Mouse (Mus musculus) kidney, postnatal 4 days (tissue): Measurements from ENCODE around the gene Tbc1d22b.
"Not testable (repeated sequence)": the region's sequence is repeated elsewhere in the genome, so short reads cannot be mapped to it uniquely, and the experiment has no call there.

Experiments
- DNase-seq, 2 experiments: peaks; one replicate each; pipeline ENCODE4 v3.0.0; 2021; ENCODE audit warnings: mixed read lengths in 2 of 2

The Tbc1d22b gene

DNA sequence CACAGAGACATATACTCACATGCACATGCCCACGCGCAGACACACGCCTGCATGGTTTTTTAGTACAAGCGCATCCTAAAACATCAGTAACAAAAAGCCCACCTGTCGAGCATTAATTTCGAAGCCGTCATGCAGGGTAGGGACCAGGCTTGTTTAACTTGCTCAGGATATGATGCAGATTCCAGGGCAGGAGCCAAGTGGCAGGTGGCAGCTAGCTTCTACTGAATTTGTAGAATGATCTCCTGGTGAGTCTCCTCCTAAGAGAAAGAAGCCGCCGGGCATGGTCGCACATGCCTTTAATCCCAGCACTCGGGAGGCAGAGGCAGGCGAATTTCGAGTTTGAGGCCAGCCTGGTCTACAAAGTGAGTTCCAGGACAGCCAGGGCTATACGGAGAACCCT is 49.5 kb downstream of the Tbc1d22b start:
- no peak for DNase-seq

DNA sequence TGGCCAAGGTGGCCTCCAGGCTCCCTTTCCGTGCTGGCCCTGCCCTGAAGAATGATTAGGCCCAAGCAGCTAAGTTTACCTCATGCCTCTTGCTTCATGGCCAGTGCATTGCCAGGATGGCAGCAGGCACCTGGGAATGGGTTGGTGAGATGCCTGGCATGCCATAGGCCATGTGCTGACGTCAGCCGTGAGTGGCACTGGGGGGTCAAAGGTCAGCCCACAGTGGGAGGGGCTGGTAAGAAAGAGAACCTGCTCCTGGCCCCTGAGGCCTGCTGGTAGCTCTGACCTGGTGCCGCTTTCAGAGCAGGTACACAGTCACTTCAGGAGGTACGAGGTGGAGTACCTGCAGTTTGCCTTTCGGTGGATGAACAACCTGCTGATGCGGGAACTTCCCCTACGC is 50.0 kb downstream of the Tbc1d22b start:
- no peak for DNase-seq

DNA sequence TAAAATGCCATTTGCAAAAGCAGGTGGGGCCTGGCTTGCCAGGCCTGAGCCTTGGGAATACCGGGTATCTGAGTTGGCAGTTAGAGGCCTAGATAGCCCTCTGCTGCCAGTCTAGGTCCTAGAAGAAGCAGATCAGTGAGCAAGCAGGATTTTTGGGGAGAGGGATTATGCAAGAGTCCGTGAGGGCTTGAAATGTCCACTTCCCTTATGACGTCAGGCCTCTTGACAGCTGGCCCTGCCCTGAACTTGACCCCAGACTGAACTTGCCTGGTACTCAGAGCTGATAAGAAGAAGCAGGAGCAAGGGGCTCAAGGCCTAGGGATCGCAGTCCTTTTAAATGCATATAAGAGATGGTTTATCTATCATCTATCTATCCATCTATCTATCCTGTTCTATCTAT is 51.8 kb downstream of the Tbc1d22b start:
- no peak for DNase-seq

DNA sequence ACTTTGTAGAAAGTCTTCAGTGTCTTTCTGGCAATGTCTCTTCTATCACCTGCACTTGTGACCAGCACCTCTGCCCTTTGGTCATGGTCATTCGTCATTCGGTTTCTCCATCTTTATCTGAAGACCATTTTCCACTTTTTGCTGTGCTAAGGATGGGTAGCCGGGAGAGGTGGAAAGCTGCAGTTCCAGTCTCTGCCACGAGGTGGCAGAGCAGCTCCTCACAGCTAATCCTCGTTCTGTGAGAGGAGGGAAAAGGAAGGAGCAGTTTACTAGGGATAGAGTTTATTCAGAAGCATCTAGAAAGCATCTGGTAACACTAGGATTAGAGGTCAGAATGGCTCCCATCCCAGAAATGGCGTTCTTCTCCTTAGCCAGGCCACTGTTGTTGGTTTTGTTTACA is 53.7 kb downstream of the Tbc1d22b start:
- peak; percentile 91 to 92 for DNase-seq

DNA sequence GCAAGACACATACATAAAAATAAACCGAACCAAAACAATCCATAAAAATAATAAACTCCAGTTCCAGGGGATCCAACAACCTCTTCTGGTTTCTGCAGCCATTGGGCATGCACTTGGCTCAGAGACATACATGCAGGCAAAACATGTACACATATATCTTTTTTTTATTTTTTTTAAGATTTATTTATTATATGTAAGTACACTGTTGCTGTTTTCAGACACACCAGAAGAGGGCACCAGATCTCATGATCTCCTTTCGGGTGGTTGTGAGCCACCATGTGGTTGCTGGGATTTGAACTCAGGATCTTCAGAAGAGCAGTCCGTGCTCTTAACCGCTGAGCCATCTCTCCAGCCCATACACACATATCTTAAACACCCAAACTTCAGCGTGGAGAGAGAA is 63.9 kb downstream of the Tbc1d22b start:
- not testable (repeated sequence) for DNase-seq

DNA sequence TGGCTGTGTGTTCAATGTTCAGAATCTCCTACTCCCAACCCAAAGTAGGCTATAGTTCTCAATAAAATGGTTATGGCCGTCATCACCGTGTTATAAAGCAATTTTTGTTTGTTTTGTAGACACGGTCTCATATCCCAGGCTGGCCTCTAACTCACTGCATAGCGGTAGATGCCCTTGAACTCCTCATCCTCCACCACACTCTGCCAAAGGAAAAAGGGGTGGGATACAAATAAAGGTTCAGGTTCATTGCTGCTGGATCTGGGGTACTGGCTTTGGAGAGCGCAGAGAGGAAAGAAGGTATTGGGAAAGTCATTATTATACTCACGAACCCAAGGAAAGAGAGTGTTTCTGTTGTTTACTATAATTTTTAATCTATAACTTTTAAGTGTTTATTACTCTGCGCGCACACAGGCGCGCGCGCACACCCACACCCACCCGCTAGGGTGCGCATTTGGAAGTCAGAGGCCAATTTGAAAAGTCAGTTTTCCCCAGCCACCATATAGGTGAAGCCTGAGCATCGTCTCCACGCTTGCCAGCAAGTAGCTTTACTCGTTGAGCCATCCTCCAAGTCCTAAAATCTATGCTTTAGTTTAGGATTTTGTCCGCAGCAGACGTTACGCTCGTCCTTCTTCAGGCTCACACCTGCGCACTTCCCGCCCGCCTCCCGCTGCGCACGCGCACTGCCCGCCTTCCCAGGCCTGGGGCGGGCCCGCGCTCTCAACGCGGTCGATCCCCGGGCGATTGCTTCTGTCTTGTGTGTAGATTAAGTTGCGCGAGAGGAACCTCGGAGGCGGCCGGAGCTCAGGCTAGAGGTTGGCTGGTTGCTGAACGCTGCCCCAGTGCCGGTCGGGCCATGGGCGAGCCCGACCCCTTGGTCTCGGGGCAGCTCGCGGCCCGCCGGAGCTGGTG is 64.8 kb downstream of the Tbc1d22b start, which contains the start of the genes Rnf8 and Gm28043:
TSS of gene Rnf8 (plus strand) at position 676 of the 909 bp plus-strand sequence.
TSS of gene Gm28043 (plus strand) at position 762 of the 909 bp plus-strand sequence.
- peak; percentile 95 to 97 for DNase-seq

DNA sequence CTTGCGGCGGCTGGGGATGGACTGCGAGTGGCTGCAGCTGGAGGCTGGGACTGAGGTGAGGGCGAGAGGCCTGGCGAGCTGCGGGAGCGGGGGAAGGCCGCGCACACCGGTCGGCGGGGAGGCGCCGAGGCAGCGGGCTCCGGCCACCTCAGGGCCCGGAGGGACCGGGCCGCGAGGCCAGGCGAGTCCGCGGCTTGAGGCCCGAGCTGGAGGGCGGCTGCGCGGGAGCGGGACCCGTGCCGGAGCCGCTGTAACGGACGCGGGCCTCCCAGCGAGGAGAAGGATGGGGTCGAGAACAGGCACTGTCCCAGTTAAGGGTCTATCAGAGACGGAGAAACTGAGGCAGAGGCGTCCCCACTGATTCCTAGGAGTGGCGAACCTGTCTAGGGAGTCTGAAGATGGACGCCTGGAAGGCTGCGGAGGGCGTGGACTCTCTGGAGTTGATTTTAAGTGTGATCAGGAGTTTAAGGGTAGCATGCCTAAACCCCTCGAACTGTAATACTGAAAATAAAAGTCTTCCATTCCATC is 65.5 kb downstream of the Tbc1d22b start:
- DNase-seq: peak in 1 of 2 experiments; percentile 55

DNA sequence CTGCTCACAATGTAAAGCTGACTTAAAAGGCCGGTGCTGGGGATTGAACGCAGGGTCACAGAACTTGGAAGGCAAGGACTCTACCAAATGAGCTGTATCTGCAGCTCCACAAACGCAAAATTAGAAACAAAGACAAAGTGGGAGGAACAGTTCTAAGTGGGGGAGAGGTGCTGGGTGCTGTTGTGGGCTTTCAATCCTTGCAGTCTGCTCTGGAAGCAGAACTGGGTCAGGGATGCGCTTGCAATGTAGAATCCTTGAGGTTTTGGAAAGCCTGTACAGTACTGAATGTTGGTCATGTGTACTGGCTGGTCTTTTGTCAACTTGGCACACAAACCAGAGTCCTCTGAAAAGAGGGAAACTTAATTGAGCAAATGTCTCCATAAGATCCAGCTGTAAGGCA is 66.0 kb downstream of the Tbc1d22b start:
- DNase-seq: no peak

DNA sequence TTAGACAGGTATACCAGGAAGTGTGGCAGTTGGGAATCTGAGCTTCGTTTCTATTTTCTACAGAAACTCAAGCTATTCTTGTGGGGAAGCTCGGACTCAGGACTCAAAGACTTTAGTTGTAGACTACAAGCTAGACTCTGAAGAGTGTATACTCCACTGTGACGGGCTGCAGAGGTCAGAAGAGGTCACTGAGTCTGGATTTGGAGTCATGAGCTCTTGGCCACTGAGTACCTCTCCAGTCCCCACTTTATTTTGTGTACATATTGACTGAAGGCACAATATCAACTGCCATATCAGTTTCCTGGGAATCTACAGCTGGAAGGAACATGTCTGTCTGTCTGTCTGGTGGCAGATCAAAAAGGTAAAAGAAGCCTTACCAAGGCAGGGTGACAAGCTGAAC is 69.6 kb downstream of the Tbc1d22b start:
- no peak for DNase-seq

DNA sequence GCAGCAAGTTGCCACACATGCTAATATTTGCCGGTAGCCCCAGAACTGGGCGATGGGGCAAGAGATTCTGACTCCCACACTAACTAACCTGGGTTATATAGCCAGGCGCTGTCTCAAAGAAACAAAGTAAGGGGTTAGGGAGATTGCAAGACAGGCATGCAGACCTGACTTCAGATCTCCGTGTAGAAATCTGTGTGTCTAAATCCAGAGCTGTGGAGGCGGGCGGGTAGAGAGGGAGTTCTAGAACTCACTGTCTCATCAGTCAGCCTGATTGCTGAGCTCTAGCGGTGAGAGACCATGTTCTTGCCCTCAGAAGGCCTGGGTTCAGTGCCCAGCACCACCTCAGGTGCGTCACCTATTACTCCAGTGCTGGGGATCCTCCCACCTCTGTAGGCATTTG is 73.9 kb downstream of the Tbc1d22b start:
- no peak for DNase-seq

DNA sequence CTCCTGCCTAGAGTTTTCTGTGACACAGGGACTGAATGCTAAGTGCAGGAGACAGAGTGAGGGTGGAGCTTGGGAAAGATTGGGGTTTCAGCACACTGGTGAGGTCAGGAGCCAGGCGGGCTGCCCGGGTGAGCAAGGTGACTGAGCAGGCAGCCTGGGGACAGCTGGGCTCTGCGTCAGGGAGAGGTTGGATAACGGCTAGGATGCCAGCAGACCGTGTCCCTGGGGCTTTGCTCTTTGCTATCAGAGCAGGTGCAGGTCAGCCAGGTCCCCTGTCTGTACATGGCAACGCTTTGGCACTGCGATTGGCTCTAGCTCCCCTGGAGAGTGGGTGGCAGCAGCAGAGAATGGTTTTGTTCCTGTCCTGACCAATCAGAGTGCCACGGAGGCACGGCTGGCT is 77.7 kb downstream of the Tbc1d22b start:
- no peak for DNase-seq

DNA sequence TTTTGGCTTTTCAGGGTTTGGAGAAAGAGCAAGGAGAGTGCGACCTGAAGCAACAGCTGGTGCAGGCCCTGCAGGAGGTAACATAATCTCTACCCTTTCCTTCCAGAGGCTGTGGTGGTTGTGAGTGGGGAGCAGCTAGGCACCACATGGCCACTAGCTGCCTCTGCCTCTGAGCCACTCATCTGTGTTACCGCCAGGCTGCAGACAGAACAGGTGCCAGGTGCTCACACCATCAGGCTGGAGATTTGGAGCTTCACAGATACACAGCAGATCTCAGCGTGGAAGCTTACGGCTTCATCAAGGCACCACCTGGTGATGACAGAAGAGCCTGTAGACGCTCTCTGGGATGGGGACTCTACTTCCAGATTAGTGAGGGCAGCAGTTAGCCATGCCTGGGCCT is 79.4 kb downstream of the Tbc1d22b start:
- no peak for DNase-seq

DNA sequence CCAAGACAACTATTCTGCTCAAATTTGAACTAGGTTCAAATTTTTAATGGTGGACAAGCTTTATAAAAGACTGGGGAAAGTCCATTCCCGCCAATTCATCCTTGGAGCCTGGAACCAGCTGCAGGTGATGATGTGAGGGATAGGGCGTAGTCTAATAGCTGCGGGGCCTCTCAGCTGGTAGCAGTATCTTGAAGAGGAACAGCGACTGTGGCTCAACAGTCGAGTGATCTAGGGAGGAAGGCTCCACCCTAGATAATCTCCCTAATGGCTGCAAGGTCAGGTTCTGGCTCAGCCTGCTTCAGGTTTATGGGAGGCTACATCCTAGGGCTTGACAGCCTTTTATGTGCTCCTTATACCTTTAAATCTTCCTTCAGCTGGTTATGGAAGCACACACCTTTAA is 80.0 kb downstream of the Tbc1d22b start:
- no peak for DNase-seq

DNA sequence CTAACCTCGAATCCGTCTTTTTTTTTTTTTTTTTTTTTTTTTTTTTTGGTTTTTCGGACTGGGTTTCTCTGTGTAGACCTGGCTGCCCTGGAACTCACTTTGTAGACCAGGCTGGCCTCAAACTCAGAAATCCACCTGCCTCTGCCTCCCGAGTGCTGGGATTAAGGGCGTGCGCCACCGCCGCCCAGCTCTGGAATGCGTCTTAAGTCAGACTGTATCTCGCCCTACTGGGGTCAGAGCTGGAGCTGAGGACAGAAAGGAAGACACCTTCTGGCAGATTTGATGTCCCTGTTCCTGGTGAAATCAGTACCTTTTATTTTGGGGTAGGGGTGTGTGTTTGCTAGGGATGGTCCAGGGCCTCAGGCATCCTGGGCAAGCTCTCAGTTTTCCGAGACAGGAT is 82.7 kb downstream of the Tbc1d22b start:
- no peak for DNase-seq

DNA sequence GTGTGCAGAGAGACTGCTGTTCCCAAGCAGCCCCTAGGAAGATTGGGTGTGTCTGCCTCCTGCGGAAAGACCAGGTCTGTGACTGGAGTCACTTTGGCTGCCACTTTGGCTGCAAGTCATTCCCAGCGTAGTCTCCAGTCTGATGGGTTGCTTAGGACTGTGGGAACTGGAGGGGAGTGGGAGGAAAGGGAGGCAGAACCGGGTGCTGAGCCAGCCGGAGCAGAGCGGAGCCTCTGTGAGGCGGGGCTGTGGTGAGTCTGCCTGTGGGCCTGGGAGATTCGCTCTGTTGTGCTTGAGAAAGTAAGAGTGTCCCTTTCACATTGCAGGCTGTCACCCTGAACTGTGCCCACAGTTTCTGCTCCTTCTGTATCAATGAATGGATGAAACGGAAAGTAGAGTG is 85.9 kb downstream of the Tbc1d22b start:
- peak in 1 of 2 experiments; percentile 20 for DNase-seq

DNA sequence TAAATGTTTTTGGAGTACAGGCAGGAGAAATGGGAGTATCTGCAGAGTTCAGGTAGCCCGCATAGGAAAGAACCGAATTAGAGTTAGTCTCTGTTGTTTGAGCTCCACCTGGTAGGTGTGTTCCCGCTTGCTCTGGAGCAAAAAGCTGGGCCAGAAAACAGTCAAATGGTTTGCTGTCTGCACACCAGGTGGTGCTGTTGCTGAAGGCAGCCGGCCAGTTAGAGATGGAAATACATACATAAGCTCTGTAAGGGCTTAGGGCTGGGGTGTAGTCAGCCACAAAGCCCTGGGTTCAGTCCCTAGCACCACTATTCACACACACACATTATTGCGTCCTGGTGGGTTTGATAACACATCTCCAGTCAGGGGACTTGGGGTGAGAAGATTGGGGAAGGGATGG is 86.5 kb downstream of the Tbc1d22b start:
- DNase-seq: peak; percentile 56 to 65

DNA sequence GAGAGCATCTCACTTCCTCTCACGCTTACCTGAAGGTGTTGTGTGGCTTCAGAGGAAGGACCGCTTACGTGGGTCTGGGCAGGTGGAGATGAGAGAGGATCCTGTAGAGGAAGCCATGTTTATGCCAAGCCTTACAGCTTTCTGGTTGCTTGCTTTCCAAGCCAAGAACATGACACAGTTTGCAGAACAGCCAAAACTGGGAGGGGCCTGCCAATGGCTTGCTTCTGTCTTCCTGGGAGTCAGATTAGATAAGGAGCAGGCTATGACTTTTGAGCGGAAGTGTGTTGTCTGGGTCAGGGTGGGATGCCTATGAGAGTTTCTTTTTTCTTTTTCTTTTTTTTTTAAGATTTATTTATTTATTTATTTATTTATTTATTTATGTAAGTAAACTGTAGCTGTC is 87.8 kb downstream of the Tbc1d22b start:
- no peak for DNase-seq

DNA sequence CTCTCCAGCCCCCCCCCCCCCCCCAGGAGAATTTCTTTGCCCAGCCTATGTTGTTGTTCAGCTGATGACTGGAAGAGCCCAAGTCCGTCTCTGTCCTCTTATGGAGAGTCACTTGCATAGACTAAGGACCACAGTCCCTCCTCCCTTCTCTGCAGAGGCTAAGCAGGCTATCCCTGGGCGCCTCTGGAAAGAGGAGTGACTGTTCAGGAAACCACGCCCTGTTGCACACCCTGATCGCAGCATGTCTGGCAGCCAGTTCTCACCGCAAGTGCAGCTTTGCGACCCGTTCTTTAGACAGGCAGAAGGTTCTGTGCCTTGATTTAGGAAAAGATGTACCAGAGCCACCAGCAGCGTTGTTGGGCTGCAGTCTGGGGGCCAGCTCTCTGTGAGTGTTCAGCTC is 88.3 kb downstream of the Tbc1d22b start:
- peak; percentile 14 to 30 for DNase-seq

DNA sequence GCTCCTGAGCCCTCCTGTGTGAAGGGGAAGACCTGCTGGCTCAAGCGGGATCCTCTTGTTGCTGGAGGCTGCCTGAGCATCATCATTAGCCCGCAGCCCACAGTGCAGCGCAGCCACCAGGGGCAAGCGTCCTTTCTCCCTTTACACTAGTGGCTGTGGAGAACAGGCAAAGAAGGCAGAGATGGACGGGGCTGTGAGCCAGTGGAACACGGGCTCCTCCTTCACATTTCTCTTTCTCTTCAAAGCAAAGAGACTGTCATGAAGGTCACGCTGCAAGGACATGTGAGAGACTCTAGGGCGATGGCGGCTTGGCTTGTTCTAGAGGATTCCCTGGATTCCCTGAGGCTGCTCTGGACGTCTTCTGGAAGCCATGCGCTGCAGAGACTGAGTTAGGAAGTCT is 91.4 kb downstream of the Tbc1d22b start:
- DNase-seq: no peak

DNA sequence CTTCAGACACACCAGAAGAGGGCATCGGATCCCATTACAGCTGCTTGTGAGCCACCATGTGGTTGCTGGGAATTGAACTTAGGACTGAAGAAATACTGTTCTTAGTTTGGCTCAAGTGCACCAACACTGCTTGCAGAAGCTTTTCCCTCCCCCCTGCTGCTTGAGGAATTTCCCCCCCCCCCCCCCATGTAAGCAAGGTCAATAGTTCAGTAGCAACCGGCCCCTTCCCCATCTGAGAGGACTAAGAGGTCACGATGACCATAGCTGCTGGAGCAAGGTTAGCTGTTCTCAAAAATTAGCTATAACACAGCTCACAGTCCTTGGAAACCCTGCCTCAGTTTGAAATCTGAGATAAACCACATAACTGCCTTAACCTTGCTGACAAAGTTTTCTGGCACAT is 92.6 kb downstream of the Tbc1d22b start:
- no peak for DNase-seq
